Mouse (Mus musculus): ENCODE data around the gene Uchl4. TPM values are rescaled to one million over a fixed set of nuclear protein-coding genes. Genes with fewer than 3 reads are reported as not detected.
"Not testable (repeated sequence)": the region's sequence is repeated elsewhere in the genome, so short reads cannot be mapped to it uniquely, and the experiment has no call there.

Gene Uchl4
- total RNA-seq (2014; rRNA removed) (0.61 and 0.66 TPM in 2 replicates), polyA plus RNA-seq (2015; fragmentation: Nextera tagmentation; extraction: Ambion mirVana) (1.2 and 2.4 TPM in 2 replicates)

DNA sequence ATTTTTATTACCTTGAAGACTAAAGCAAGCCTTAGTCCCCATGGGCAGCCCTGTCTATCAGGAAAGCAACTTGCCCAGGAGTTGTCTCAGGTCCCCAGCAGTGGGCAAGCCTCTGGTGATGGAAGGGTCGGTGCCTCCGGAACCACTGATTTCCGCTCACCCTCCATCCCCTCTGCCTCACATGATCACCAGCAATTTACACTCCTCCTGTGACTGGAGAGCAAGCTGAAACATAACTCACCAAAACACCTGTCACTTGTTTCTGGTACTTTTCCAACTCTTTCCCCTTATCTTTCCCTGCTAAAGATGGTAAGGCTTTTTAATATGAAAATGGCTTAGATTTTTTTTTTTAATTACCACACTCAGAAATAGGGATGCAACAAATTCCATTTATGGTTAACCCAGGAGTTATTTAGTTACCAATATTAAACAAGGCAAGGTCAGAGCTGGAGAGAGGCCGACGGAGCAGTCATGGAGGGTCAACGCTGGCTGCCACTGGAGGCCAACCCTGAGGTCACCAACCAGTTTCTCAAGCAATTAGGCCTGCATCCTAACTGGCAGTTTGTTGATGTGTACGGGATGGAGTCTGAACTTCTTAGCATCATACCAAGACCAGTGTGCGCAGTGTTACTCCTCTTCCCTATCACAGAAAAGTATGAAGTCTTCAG, at the start of gene Uchl4:
TSS of gene Uchl4 (plus strand) at position 434 of the 668 bp plus-strand sequence.
- no peak for TF ChIP-seq CTCF (IDR thresholded peaks at IDR 0.05)
- Histone ChIP-seq H3K4me3 (ENCODE audit: low read depth, low read length) (no peak within 1 kb of the TSS), H3K9ac (replicated peaks; ENCODE audit: low read length, poor library complexity, severe bottlenecking) (no peak within 1 kb of the TSS), H3K36me3 (ENCODE audit: insufficient read depth, low read length) (no peaks in the 10 kb centered on the region), H3K27me3 (ENCODE audit: insufficient read depth, low read length) (no peaks in the 10 kb centered on the region), H3K4me1 (ENCODE audit: insufficient read depth, low read length) (no peaks in the 10 kb centered on the region), H3K4me2 (ENCODE audit: low read depth, low read length, poor library complexity, severe bottlenecking) (no peak within 1 kb of the TSS), H3K9me3 (ENCODE audit: low read length) (no peaks in the 10 kb centered on the region), H3K27ac (ENCODE audit: low read depth, low read length) (no peak within 1 kb of the TSS)
- 95% methylated on average over 8 of the region's 8 CpGs for WGBS
- no peak for DNase-seq (ENCODE audit: low spot score)
- ATAC-seq (ENCODE audit: low FRiP score) = no peak

DNA sequence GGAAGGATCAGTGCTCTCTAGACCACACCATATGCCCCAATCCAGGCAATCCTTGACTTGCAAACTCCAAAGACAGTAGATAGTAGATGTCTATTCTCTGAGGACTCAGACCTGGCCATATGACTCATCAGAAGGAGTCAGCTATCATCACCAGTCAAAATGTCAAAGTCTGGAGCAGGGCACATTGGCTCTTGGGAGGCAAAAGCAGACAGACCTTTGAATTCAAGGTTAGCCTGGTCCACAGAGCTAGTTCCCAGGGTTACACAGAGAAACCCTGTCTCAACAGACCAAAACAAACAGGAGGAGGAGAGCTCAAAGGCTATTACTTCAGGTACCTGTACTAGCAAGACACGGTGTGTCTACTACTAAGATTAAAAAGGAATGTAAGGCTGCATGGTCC, 41.1 kb upstream of the Uchl4 start:
- WGBS = 96% methylated on average over 1 of the region's 1 CpGs
- Histone ChIP-seq H3K4me3 (ENCODE audit: low read depth, low read length) (no peak overlapping the region), H3K27me3 (ENCODE audit: insufficient read depth, low read length) (no peaks in the 10 kb centered on the region), H3K36me3 (ENCODE audit: insufficient read depth, low read length) (peaks cover 25% of the 10 kb centered on the region), H3K9me3 (ENCODE audit: low read length) (no peaks in the 10 kb centered on the region), H3K9ac (replicated peaks; ENCODE audit: low read length, poor library complexity, severe bottlenecking) (no peak overlapping the region), H3K27ac (ENCODE audit: low read depth, low read length) (no peak overlapping the region), H3K4me1 (ENCODE audit: insufficient read depth, low read length) (no peaks in the 10 kb centered on the region), H3K4me2 (ENCODE audit: low read depth, low read length, poor library complexity, severe bottlenecking) (no peak overlapping the region)
- DNase-seq (ENCODE audit: low spot score) = no peak
- TF ChIP-seq CTCF (IDR thresholded peaks at IDR 0.05) = no peak
- ATAC-seq (ENCODE audit: low FRiP score) = no peak

DNA sequence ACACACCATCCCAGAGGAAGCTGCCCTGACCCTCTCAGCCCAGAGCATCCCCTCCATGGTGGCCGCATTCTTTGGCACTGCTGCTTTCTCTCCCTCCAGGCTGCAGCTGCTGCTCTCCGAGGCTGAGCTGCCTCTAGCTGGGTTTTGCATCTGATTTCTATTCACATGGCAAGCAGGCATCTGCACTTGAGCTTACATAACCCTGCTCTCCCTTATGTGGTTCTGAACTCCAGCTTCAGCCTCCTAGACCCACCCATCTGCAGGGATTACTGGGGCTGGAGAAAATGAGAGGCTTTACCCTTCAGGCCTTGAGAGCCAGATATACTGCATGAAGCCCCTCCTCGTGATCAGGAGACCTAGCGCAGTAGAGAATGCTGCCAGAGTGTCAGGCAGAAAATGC, 39.4 kb upstream of the Uchl4 start:
- no peak for TF ChIP-seq CTCF (IDR thresholded peaks at IDR 0.05)
- no peak overlapping the region for H3K9ac ChIP-seq (replicated peaks; ENCODE audit: low read length, poor library complexity, severe bottlenecking)
- H3K27ac ChIP-seq (ENCODE audit: low read depth, low read length) = no peak overlapping the region
- H3K4me3 ChIP-seq (ENCODE audit: low read depth, low read length) = no peak overlapping the region
- no peaks in the 10 kb centered on the region for H3K9me3 ChIP-seq (ENCODE audit: low read length)
- DNase-seq (ENCODE audit: low spot score) (no peak), ATAC-seq (ENCODE audit: low FRiP score) (no peak)
- H3K4me2 ChIP-seq (ENCODE audit: low read depth, low read length, poor library complexity, severe bottlenecking) = no peak overlapping the region
- no peaks in the 10 kb centered on the region for H3K27me3 ChIP-seq (ENCODE audit: insufficient read depth, low read length)
- peaks cover 24% of the 10 kb centered on the region for H3K36me3 ChIP-seq (ENCODE audit: insufficient read depth, low read length)
- 76% methylated on average over 4 of the region's 4 CpGs for WGBS
- H3K4me1 ChIP-seq (ENCODE audit: insufficient read depth, low read length) = no peaks in the 10 kb centered on the region

DNA sequence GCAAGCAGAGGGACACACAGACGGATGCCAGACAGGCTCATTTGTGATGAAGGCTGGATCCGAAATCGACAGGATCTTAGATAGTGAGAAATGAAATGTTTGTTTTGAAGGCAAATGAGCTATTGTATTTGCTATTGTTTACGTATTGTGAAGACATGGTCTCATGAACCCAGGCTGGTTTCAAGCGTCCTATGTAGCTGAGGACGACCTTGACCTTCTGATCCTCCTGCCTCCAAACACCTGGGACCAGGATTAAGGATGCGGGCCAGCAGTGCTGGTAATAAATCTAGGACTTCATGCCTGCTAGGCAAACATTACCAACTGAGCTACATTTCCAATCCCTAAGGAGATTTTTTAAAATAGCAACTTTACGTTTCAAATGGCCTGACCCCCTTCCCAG, 37.5 kb upstream of the Uchl4 start:
- WGBS = 91% methylated on average over 8 of the region's 8 CpGs
- H3K27ac ChIP-seq (ENCODE audit: low read depth, low read length) = no peak overlapping the region
- H3K9me3 ChIP-seq (ENCODE audit: low read length) = no peaks in the 10 kb centered on the region
- no peak overlapping the region for H3K4me2 ChIP-seq (ENCODE audit: low read depth, low read length, poor library complexity, severe bottlenecking)
- H3K27me3 ChIP-seq (ENCODE audit: insufficient read depth, low read length) = no peaks in the 10 kb centered on the region
- TF ChIP-seq CTCF (IDR thresholded peaks at IDR 0.05) = no peak
- ATAC-seq (ENCODE audit: low FRiP score) = no peak
- no peak overlapping the region for H3K4me3 ChIP-seq (ENCODE audit: low read depth, low read length)
- H3K4me1 ChIP-seq (ENCODE audit: insufficient read depth, low read length) = no peaks in the 10 kb centered on the region
- DNase-seq (ENCODE audit: low spot score) = no peak
- H3K36me3 ChIP-seq (ENCODE audit: insufficient read depth, low read length) = peaks cover 8% of the 10 kb centered on the region
- H3K9ac ChIP-seq (replicated peaks; ENCODE audit: low read length, poor library complexity, severe bottlenecking) = no peak overlapping the region

DNA sequence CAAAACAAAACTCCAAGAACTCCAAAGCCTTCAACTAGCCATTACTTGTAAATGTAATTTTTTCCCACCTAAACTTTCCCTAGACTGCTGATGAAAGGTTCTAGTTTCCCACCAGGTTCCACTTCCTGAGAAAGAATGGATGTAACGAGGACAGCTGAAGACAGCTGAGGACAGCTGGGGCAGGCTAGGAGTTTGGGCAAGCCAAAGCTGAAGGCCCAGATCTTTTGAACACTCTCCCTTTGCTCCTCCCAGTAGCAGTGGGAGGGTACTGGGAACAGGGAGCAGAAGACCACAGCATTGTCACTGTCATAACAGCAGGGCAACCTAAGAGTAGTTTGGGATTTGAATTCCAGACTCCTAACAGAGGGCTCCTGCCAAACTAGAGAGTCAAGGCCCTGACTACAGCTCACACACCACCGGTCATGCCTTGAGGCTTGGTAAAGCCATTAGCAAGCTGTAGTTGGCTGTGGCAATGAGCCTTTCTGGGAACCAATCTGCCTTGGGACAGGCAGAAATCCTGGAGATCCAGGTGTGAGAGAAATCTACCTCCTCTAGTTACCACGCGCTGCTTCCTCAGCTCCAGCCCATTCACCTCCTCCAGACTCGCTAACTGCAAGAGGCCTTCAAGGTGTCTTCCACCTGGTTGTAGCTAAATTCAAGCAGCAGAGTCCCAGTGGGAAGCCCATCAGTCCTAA, 36.8 kb upstream of the Uchl4 start:
- WGBS = 98% methylated on average over 5 of the region's 5 CpGs
- Histone ChIP-seq H3K36me3 (ENCODE audit: insufficient read depth, low read length) (peaks cover 1% of the 10 kb centered on the region), H3K9ac (replicated peaks; ENCODE audit: low read length, poor library complexity, severe bottlenecking) (no peak overlapping the region), H3K4me3 (ENCODE audit: low read depth, low read length) (no peak overlapping the region), H3K9me3 (ENCODE audit: low read length) (no peaks in the 10 kb centered on the region), H3K27ac (ENCODE audit: low read depth, low read length) (no peak overlapping the region), H3K4me1 (ENCODE audit: insufficient read depth, low read length) (no peaks in the 10 kb centered on the region), H3K4me2 (ENCODE audit: low read depth, low read length, poor library complexity, severe bottlenecking) (no peak overlapping the region), H3K27me3 (ENCODE audit: insufficient read depth, low read length) (no peaks in the 10 kb centered on the region)
- no peak for DNase-seq (ENCODE audit: low spot score)
- ATAC-seq (ENCODE audit: low FRiP score) = no peak
- TF ChIP-seq CTCF (IDR thresholded peaks at IDR 0.05) = no peak

DNA sequence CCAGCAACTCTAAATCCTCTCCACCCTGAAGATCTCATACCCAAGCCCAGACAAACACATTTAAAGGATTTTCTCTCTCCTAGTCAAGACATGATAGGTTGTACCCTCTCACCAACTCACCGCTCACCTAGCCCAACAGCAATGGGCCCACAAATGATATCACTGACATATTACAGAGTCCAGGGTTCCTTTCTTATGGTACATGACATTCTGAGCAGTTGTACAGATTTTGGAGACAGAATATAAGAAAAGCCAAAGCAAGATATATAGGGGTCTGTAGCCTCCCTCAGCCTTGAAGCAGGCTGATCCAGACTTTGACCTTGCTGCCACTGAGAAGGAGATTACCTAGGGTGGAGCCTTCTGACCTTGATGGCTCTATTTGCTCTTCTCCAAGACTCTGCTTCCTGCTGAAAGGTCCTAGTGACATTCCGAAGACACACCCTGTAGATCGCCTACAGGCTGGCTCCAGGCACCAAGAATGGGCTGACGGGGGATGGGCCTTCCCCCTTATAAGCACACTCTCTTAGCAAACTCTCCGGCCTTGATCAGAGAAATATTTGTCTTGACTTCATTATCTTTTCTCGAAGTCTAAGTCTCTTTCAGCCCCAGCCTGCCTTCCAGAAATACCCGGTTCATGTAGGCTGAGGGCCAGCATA, 36.1 kb upstream of the Uchl4 start:
- H3K27me3 ChIP-seq (ENCODE audit: insufficient read depth, low read length); H3K4me1 ChIP-seq (ENCODE audit: insufficient read depth, low read length); ATAC-seq (ENCODE audit: low FRiP score); H3K36me3 ChIP-seq (ENCODE audit: insufficient read depth, low read length); DNase-seq (ENCODE audit: low spot score); H3K4me2 ChIP-seq (ENCODE audit: low read depth, low read length, poor library complexity, severe bottlenecking); H3K9me3 ChIP-seq (ENCODE audit: low read length); H3K27ac ChIP-seq (ENCODE audit: low read depth, low read length); H3K4me3 ChIP-seq (ENCODE audit: low read depth, low read length); H3K9ac ChIP-seq (replicated peaks; ENCODE audit: low read length, poor library complexity, severe bottlenecking): not testable (repeated sequence)
- 89% methylated on average over 7 of the region's 7 CpGs for WGBS

Measured in midbrain, postnatal 0 days (tissue).